Mouse (Mus musculus) cortical plate, adult 2 months (tissue): ENCODE measurements around the gene Rnase4.

Source experiments
- CTCF ChIP-seq: fragments of 200-500 bp; IDR thresholded peaks from 2 replicates; pipeline ENCODE4 v1.5.1; 2011; ENCODE audit warnings: mild to moderate bottlenecking, control low read depth, low read length; ENCODE audit not compliant: insufficient read depth; ENCODE audit errors: extremely low read depth
- POLR2A ChIP-seq: fragments of 200-500 bp; IDR thresholded peaks from 2 replicates; pipeline ENCODE4 v1.6.1; 2011; ENCODE audit warnings: mild to moderate bottlenecking, low read length, control low read depth; ENCODE audit not compliant: insufficient read depth; ENCODE audit errors: extremely low read depth

DNA sequence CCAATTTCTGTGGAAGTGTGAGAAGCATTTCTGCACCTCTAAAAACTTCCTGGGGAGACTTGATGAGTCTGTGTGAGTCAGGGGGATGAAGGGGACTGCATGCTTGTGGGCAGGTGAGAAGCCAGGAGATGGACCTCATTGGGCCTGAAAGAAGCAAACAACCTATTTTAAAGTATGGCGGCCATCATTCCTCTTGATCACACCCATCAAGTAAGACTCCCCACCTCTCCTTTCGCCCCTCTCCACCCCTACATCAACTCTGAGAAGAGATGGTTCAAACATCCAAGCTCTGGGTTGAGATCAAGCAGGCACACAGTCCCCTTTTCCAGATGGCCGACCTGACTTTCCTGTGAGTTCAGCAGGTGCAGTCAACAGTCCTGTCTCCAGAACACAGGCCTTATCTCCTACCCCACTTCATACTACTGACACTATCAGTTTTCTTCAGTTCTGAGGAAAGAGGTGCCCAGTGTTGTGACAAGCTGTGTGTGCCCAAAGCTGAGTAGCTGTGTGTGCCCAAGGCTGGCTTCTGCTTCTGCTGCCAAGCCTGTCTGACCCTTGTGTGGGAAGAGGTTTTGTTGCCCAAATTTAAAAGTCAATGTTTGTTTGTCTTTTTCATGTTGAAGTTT, 59.4 kb downstream of the Rnase4 start:
- TF ChIP-seq CTCF (no peak), POLR2A (no peak)
